Mouse (Mus musculus): Measurements from ENCODE around the gene Znrf4. TPM values are rescaled to one million over a fixed set of nuclear protein-coding genes. Genes with fewer than 3 reads are reported as not detected.

Znrf4 gene
- polyA plus RNA-seq, 1 experiment from 2014 or later = not detected

DNA sequence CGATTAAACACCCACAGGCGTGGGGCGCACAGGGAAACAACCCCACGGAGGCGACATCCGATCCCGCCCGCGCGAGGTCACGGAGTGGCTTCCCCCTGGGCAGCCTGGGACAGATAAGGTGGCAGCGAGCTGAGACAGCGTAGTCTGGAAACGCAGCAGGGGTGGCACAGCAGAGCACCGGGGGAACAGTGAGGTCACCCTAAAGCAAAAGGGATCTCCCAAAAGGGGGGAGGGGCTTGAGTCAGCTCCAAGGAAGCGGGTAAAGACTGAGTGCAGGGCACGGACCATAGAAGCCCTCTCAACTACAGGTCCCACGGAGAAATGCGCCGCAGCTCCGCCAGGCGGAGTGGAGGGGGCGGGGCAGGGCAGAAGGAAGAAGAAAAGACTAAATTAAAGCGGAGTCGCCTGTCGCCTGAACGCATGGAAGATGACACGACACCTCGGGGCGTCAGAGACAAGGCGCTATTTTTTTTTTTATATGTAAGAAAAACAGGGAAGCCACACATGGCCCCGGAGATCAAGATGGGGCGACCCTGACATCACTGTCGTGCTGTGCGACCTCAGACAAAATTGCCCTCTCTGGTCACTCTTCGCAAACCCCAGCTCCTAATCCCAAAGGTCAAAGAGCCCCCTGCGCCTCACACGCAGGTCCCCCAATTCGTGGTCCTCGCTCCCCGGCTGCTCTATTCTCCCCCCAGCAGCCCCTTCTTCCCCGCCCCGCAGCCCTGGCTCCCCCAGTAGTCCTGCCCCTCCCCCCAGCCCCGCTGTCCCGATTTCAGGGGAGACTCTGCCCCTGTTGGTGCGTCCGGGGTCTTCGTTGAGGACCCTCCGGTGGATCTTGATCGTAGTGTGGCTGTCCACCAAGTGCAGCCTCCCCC, 39.3 kb downstream of the Znrf4 start:
- Histone ChIP-seq H3K9ac (replicated peaks; ENCODE audit: low read depth, low read length) (peak overlapping the region; percentile 99), H3K36me3 (ENCODE audit: control insufficient read depth, insufficient read depth) (no peaks in the 10 kb centered on the region; the same call in 1 of the 2 replicates), H3K27me3 (replicated peaks; ENCODE audit: control insufficient read depth, insufficient read depth, low read length) (no peaks in the 10 kb centered on the region), H3K4me3 (replicated peaks; ENCODE audit: low read length) (peak overlapping the region; percentile 86), H3K4me2 (ENCODE audit: low read length) (peak overlapping the region; percentile 93), H3K27ac (ENCODE audit: low read length) (peak overlapping the region; percentile 99), H3K9me3 (ENCODE audit: control insufficient read depth, low read length) (no peaks in the 10 kb centered on the region), H3K4me1 (replicated peaks; ENCODE audit: control insufficient read depth, insufficient read depth, low read length) (peaks cover 60% of the 10 kb centered on the region)
- 1% methylated on average over 49 of the region's 50 CpGs for WGBS
- peak; percentile 19; the same call in 1 of the 2 replicates for ATAC-seq

DNA sequence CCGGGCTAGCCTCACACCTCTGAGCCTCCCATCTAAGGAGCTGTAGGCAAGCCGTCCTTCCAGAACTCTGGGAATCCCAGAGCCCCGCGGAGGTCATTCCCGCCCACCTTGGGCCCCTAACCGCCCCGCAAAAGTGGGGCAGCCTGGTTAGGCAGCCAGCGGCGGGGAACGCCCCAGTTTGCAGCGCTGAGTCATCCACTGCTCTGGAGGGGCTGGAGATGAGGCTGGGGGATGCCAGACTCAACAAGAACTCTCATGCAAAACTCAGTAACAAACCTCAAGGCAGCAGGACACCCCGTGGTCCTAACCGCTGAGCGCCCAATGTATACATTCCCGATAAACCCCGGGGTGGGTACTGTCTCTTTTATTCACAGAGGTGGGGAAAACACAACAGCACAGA, 40.1 kb downstream of the Znrf4 start:
- peak overlapping the region; percentile 99 for H3K27ac ChIP-seq (ENCODE audit: low read length)
- WGBS = 8% methylated on average over 16 of the region's 16 CpGs
- no peak for ATAC-seq

DNA sequence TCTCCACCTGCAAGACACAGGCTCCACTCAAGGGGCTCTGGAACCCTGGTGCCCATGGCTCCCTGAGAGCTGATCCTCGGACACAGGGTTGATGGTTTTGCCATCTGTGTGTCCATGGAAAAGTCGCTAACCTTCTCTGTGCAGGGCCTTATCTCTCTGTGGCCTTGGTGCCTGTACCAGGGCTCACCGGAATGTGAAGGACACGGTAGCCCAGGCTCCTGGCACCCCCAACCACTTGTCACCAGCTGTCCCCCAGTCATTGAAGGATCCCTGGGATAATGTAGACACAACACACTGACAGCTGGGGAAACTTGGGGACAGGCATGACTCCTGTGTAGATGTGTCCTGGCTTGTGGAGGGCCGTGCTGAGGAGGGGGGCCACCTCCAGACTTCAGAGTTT, 41.1 kb downstream of the Znrf4 start:
- H3K9ac ChIP-seq (replicated peaks; ENCODE audit: low read depth, low read length) = no peak overlapping the region
- H3K27me3 ChIP-seq (replicated peaks; ENCODE audit: control insufficient read depth, insufficient read depth, low read length) = no peaks in the 10 kb centered on the region
- H3K9me3 ChIP-seq (ENCODE audit: control insufficient read depth, low read length) = no peaks in the 10 kb centered on the region
- WGBS = 53% methylated on average over 5 of the region's 5 CpGs
- peak overlapping the region; percentile 97 for H3K27ac ChIP-seq (ENCODE audit: low read length)
- no peaks in the 10 kb centered on the region; the same call in 1 of the 2 replicates for H3K36me3 ChIP-seq (ENCODE audit: control insufficient read depth, insufficient read depth)
- H3K4me3 ChIP-seq (replicated peaks; ENCODE audit: low read length) = no peak overlapping the region
- H3K4me1 ChIP-seq (replicated peaks; ENCODE audit: control insufficient read depth, insufficient read depth, low read length) = peaks cover 76% of the 10 kb centered on the region
- no peak overlapping the region; the same call in 1 of the 2 replicates for H3K4me2 ChIP-seq (ENCODE audit: low read length)
- ATAC-seq = no peak

More for the DNA sequence above, 40.1 kb downstream of the Znrf4 start:
- Histone ChIP-seq H3K9ac (replicated peaks; ENCODE audit: low read depth, low read length) (peak overlapping the region; percentile 99), H3K9me3 (ENCODE audit: control insufficient read depth, low read length) (no peaks in the 10 kb centered on the region), H3K27me3 (replicated peaks; ENCODE audit: control insufficient read depth, insufficient read depth, low read length) (no peaks in the 10 kb centered on the region), H3K4me1 (replicated peaks; ENCODE audit: control insufficient read depth, insufficient read depth, low read length) (peaks cover 69% of the 10 kb centered on the region), H3K4me3 (replicated peaks; ENCODE audit: low read length) (peak overlapping the region; percentile 86), H3K4me2 (ENCODE audit: low read length) (peak overlapping the region; percentile 93), H3K36me3 (ENCODE audit: control insufficient read depth, insufficient read depth) (no peaks in the 10 kb centered on the region; the same call in 1 of the 2 replicates)

DNA sequence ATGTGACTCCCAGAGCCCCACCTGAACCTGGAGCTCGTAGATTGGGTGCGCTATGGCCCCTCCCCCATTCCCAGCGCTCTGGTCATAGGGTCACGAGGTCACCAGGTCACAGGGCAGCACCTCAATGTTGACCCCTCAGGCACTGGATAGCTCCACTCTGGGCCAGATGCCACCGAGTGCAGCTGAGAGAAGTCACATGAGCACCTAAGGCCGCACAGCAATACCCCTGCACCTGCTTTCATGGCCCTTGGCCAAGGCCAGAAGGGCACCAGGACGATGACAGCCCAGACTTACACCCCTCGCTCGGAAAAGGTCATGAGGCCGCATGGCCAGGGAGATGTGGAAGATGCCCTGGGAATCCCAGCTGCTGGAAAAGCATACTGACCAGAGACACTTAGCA, 41.7 kb downstream of the Znrf4 start:
- H3K9ac ChIP-seq (replicated peaks; ENCODE audit: low read depth, low read length) = peak overlapping the region; percentile 48
- peak overlapping the region; percentile 28 for H3K4me3 ChIP-seq (replicated peaks; ENCODE audit: low read length)
- no peaks in the 10 kb centered on the region; the same call in 1 of the 2 replicates for H3K36me3 ChIP-seq (ENCODE audit: control insufficient read depth, insufficient read depth)
- no peaks in the 10 kb centered on the region for H3K9me3 ChIP-seq (ENCODE audit: control insufficient read depth, low read length)
- H3K27ac ChIP-seq (ENCODE audit: low read length) = peak overlapping the region; percentile 97
- no peak for ATAC-seq
- 30% methylated on average over 10 of the region's 10 CpGs for WGBS
- H3K4me2 ChIP-seq (ENCODE audit: low read length) = peak overlapping the region; percentile 57
- peaks cover 81% of the 10 kb centered on the region for H3K4me1 ChIP-seq (replicated peaks; ENCODE audit: control insufficient read depth, insufficient read depth, low read length)
- no peaks in the 10 kb centered on the region for H3K27me3 ChIP-seq (replicated peaks; ENCODE audit: control insufficient read depth, insufficient read depth, low read length)

DNA sequence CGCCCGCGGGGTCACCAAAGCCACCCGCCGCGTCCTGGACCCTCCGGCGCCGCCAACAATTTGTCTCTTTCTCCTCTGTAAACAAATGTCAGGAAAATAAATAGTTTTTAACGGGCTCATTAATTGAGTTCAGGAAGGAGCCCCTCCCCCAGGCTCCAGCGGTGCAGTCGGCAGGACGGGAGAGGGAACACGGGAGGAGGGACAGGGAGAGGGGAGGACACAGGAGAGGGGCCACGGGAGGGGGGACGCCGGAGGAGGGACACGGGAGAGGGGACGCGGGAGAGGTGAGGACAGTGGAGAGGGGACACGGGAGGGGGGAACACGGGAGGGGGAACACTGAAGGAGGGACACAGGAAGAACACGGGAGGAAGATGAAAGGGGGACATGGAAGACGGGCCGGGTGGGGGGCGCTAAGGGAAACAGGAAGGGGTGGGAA, 42.2 kb downstream of the Znrf4 start:
- Histone ChIP-seq H3K9ac (replicated peaks; ENCODE audit: low read depth, low read length) (peak overlapping the region; percentile 48), H3K36me3 (ENCODE audit: control insufficient read depth, insufficient read depth) (no peaks in the 10 kb centered on the region; the same call in 1 of the 2 replicates), H3K4me3 (replicated peaks; ENCODE audit: low read length) (peak overlapping the region; percentile 28), H3K27ac (ENCODE audit: low read length) (peak overlapping the region; percentile 97), H3K27me3 (replicated peaks; ENCODE audit: control insufficient read depth, insufficient read depth, low read length) (no peaks in the 10 kb centered on the region), H3K4me1 (replicated peaks; ENCODE audit: control insufficient read depth, insufficient read depth, low read length) (peaks cover 85% of the 10 kb centered on the region), H3K4me2 (ENCODE audit: low read length) (peak overlapping the region; percentile 57), H3K9me3 (ENCODE audit: control insufficient read depth, low read length) (no peaks in the 10 kb centered on the region)
- WGBS = 2% methylated on average over 25 of the region's 26 CpGs
- no peak for ATAC-seq

DNA sequence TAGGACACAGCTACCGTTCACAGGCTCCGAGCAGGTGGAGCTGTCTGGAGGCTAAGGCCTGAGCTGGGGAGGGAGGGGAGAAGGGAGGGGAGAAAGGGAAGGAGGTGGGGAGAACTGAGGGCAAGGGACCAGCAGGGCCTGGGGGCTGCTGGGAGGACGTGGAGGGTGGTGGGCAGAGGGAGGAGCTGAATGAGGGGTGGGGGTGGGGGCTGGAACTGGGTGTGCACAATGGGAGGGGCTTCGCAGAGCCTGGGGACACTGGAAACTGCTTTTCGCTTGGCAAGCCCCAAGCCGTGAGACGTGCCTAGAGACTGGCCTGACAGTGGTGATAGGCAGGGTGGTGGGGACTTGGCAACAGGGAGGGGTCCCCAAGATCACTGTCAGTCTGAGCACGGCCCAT, 43.0 kb downstream of the Znrf4 start:
- no peaks in the 10 kb centered on the region; the same call in 1 of the 2 replicates for H3K36me3 ChIP-seq (ENCODE audit: control insufficient read depth, insufficient read depth)
- ATAC-seq = 0 out of 2 replicates have a peak, but pooled peaks have one; percentile 11
- WGBS = 6% methylated on average over 8 of the region's 8 CpGs
- peaks cover 90% of the 10 kb centered on the region for H3K4me1 ChIP-seq (replicated peaks; ENCODE audit: control insufficient read depth, insufficient read depth, low read length)
- peak overlapping the region; percentile 48 for H3K9ac ChIP-seq (replicated peaks; ENCODE audit: low read depth, low read length)
- no peaks in the 10 kb centered on the region for H3K27me3 ChIP-seq (replicated peaks; ENCODE audit: control insufficient read depth, insufficient read depth, low read length)
- H3K4me2 ChIP-seq (ENCODE audit: low read length) = peak overlapping the region; percentile 57
- peak overlapping the region; percentile 97 for H3K27ac ChIP-seq (ENCODE audit: low read length)
- H3K9me3 ChIP-seq (ENCODE audit: control insufficient read depth, low read length) = no peaks in the 10 kb centered on the region
- peak overlapping the region; percentile 28; the same call in 1 of the 2 replicates for H3K4me3 ChIP-seq (replicated peaks; ENCODE audit: low read length)

DNA sequence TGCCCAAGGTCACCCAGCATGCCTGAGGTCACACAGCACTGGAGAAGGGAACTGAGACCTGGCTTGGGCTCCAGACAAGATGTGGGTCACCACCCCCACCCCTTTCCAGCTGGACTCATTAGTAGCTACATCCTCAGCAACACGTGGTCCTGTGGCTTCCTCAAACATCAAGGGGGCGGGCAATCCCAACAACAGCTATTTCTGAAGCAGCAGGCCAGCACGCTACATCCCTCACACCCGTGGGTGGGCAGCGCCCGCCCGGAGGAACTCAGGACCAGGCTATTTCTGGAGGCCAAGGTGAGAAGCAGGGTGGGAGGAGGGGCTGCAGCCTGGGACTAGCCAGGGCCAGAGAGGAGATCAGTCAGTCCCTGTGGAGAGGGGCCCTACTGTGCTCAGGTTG, 43.4 kb downstream of the Znrf4 start:
- peaks cover 94% of the 10 kb centered on the region for H3K4me1 ChIP-seq (replicated peaks; ENCODE audit: control insufficient read depth, insufficient read depth, low read length)
- H3K9ac ChIP-seq (replicated peaks; ENCODE audit: low read depth, low read length) = 0 out of 2 replicates have a peak overlapping the region, but pooled peaks have one; percentile 43
- no peak overlapping the region for H3K4me3 ChIP-seq (replicated peaks; ENCODE audit: low read length)
- ATAC-seq = peak; percentile 7; the same call in 1 of the 2 replicates
- H3K27me3 ChIP-seq (replicated peaks; ENCODE audit: control insufficient read depth, insufficient read depth, low read length) = no peaks in the 10 kb centered on the region
- no peaks in the 10 kb centered on the region for H3K9me3 ChIP-seq (ENCODE audit: control insufficient read depth, low read length)
- H3K27ac ChIP-seq (ENCODE audit: low read length) = peak overlapping the region; percentile 97
- H3K36me3 ChIP-seq (ENCODE audit: control insufficient read depth, insufficient read depth) = no peaks in the 10 kb centered on the region; the same call in 1 of the 2 replicates
- WGBS = 53% methylated on average over 7 of the region's 7 CpGs
- H3K4me2 ChIP-seq (ENCODE audit: low read length) = peak overlapping the region; percentile 3; the same call in 1 of the 2 replicates

DNA sequence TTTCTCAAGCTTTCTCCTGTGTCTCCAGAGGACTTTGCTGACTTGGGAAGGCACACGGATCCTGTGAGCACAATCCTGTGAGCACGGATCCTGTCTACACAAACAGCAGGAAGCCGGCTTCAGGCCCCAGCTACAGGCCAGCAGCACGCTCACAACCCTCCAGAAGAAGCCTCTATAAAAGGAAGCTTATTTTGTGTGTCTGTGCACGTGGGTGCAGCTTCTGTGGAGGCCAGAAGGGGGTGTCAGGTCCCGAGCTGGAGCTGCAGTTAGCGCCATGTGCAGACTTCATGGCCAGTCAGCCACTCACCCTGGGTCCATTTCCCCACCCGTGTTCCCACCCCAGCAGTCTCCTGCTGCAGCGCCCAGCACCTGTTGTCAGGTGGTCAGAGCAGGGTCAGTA, 43.9 kb downstream of the Znrf4 start:
- Histone ChIP-seq H3K4me3 (replicated peaks; ENCODE audit: low read length) (no peak overlapping the region), H3K27ac (ENCODE audit: low read length) (peak overlapping the region; percentile 97), H3K4me1 (replicated peaks; ENCODE audit: control insufficient read depth, insufficient read depth, low read length) (peaks cover 95% of the 10 kb centered on the region), H3K9me3 (ENCODE audit: control insufficient read depth, low read length) (no peaks in the 10 kb centered on the region), H3K27me3 (replicated peaks; ENCODE audit: control insufficient read depth, insufficient read depth, low read length) (no peaks in the 10 kb centered on the region), H3K9ac (replicated peaks; ENCODE audit: low read depth, low read length) (no peak overlapping the region), H3K4me2 (ENCODE audit: low read length) (no peak overlapping the region), H3K36me3 (ENCODE audit: control insufficient read depth, insufficient read depth) (no peaks in the 10 kb centered on the region; the same call in 1 of the 2 replicates)
- no peak for ATAC-seq
- 86% methylated on average over 9 of the region's 9 CpGs for WGBS

DNA sequence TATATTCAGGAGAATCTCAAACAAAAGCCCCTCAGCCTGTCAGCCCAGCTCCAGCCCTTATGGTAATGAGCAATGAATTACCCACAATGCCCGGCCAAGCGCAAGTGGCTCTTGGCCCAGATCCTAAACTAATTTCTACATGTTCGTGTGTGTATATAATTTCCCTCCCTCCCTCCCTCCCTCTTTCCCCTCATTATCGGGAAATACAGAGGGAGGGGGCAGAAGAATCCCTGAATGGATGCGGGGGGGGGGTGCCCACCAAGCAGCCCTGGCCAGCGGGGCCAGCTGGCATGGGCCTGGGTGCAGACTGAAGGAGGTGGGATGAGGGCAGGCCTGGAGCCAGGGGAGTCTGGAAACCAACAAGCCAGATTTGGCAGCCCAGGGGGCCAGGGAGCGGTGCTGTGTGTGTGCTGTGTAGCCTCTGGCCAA, 44.8 kb downstream of the Znrf4 start:
- 11% methylated on average over 7 of the region's 7 CpGs for WGBS
- Histone ChIP-seq H3K9me3 (ENCODE audit: control insufficient read depth, low read length) (no peaks in the 10 kb centered on the region), H3K27ac (ENCODE audit: low read length) (peak overlapping the region; percentile 97), H3K4me1 (replicated peaks; ENCODE audit: control insufficient read depth, insufficient read depth, low read length) (peaks cover 97% of the 10 kb centered on the region), H3K9ac (replicated peaks; ENCODE audit: low read depth, low read length) (peak overlapping the region; percentile 54), H3K36me3 (ENCODE audit: control insufficient read depth, insufficient read depth) (no peaks in the 10 kb centered on the region; the same call in 1 of the 2 replicates), H3K4me3 (replicated peaks; ENCODE audit: low read length) (peak overlapping the region; percentile 11), H3K27me3 (replicated peaks; ENCODE audit: control insufficient read depth, insufficient read depth, low read length) (no peaks in the 10 kb centered on the region), H3K4me2 (ENCODE audit: low read length) (peak overlapping the region; percentile 51)
- peak; percentile 80 for ATAC-seq
